Mouse (Mus musculus) embryonic fibroblast, embryonic 13.5 days (primary cell): ENCODE measurements around the gene Zfhx3. TPM values are rescaled to one million over a fixed set of nuclear protein-coding genes. Genes with fewer than 3 reads are reported as not detected.

Experiments used
- H3K27ac ChIP-seq: 2 replicates; pipeline ENCODE4 v1.5.1; 2012; ENCODE audit warnings: low read length, control low read depth, inconsistent platforms; ENCODE audit not compliant: insufficient read depth
- H3K4me1 ChIP-seq: 2 replicates; pipeline ENCODE4 v1.6.1; 2011; ENCODE audit warnings: low read length; ENCODE audit not compliant: control insufficient read depth, insufficient read depth
- H3K4me3 ChIP-seq: 2 replicates; pipeline ENCODE4 v1.5.1; 2011; ENCODE audit warnings: mild to moderate bottlenecking, control low read depth, low read length; ENCODE audit not compliant: insufficient read depth
- CTCF ChIP-seq: IDR thresholded peaks from 2 replicates; pipeline ENCODE4 v1.5.1; 2011; ENCODE audit warnings: mild to moderate bottlenecking, control low read depth, low read length, moderate library complexity, borderline replicate concordance; ENCODE audit not compliant: insufficient read depth
- POLR2A ChIP-seq: IDR thresholded peaks from 2 replicates; pipeline ENCODE4 v1.6.1; 2011; ENCODE audit warnings: low read depth, mild to moderate bottlenecking, control low read depth, low read length, moderate library complexity
- polyA plus RNA-seq: library from polyadenylated mRNA; stranded (reverse); fragments of >200 nt; gene quantifications from 2 replicates; pipeline ENCODE4 v1.2.4, GENCODE M21; 2011; ENCODE audit warnings: low read depth; ENCODE audit not compliant: missing spikeins, insufficient read length

Zfhx3 gene
- polyA plus RNA-seq, 1 experiment = 30.6 TPM

GRCm38 (mm10) chr8:108911511-108911910 lies 969.1 kb downstream of the Zfhx3 start:
- peak overlapping the region; percentile 49 for H3K27ac ChIP-seq
- peaks cover 10% of the 10 kb centered on the region for H3K4me1 ChIP-seq
- TF ChIP-seq CTCF (peak; percentile 96), POLR2A (no peak)
- no peak overlapping the region for H3K4me3 ChIP-seq

GRCm38 (mm10) chr8:108912998-108913397 lies 970.6 kb downstream of the Zfhx3 start:
- H3K27ac ChIP-seq = no peak overlapping the region
- TF ChIP-seq CTCF = no peak
- TF ChIP-seq POLR2A = no peak
- no peak overlapping the region for H3K4me3 ChIP-seq
- H3K4me1 ChIP-seq = peaks cover 10% of the 10 kb centered on the region

- TF ChIP-seq POLR2A = no peak
- TF ChIP-seq CTCF = no peak
- Histone ChIP-seq H3K27ac (peak overlapping the region; percentile 70), H3K4me1 (peaks cover 10% of the 10 kb centered on the region), H3K4me3 (no peak overlapping the region)
Measured at GRCm38 (mm10) chr8:108915425-108915824, 973.0 kb downstream of the Zfhx3 start.

GRCm38 (mm10) chr8:108915876-108916275 lies 973.4 kb downstream of the Zfhx3 start:
- Histone ChIP-seq H3K27ac (peak overlapping the region; percentile 70), H3K4me3 (no peak overlapping the region), H3K4me1 (peaks cover 9% of the 10 kb centered on the region)
- no peak for TF ChIP-seq POLR2A
- TF ChIP-seq CTCF = no peak

- H3K4me3 ChIP-seq = no peak overlapping the region
- no peak overlapping the region for H3K27ac ChIP-seq
- H3K4me1 ChIP-seq = peaks cover 4% of the 10 kb centered on the region
- TF ChIP-seq CTCF (no peak), POLR2A (no peak)
Measured at GRCm38 (mm10) chr8:108920151-108920550, 977.7 kb downstream of the Zfhx3 start.

- H3K27ac ChIP-seq = no peak overlapping the region
- H3K4me3 ChIP-seq = no peak overlapping the region
- no peaks in the 10 kb centered on the region for H3K4me1 ChIP-seq
- no peak for TF ChIP-seq POLR2A
- no peak for TF ChIP-seq CTCF
Measured at GRCm38 (mm10) chr8:108923161-108923560, 980.7 kb downstream of the Zfhx3 start.

GRCm38 (mm10) chr8:108924526-108924925 lies 982.1 kb downstream of the Zfhx3 start:
- TF ChIP-seq CTCF = no peak
- TF ChIP-seq POLR2A = no peak
- Histone ChIP-seq H3K4me1 (no peaks in the 10 kb centered on the region), H3K4me3 (no peak overlapping the region), H3K27ac (no peak overlapping the region)

GRCm38 (mm10) chr8:108926106-108926505 lies 983.7 kb downstream of the Zfhx3 start:
- Histone ChIP-seq H3K27ac (no peak overlapping the region), H3K4me1 (no peaks in the 10 kb centered on the region), H3K4me3 (no peak overlapping the region)
- TF ChIP-seq POLR2A = no peak
- no peak for TF ChIP-seq CTCF

- no peaks in the 10 kb centered on the region for H3K4me1 ChIP-seq
- no peak for TF ChIP-seq CTCF
- no peak for TF ChIP-seq POLR2A
- no peak overlapping the region for H3K27ac ChIP-seq
- H3K4me3 ChIP-seq = no peak overlapping the region
Measured at GRCm38 (mm10) chr8:108930635-108931034, 988.2 kb downstream of the Zfhx3 start.

- TF ChIP-seq CTCF = no peak
- TF ChIP-seq POLR2A = no peak
- Histone ChIP-seq H3K4me1 (no peaks in the 10 kb centered on the region), H3K4me3 (no peak overlapping the region), H3K27ac (no peak overlapping the region)
Measured at GRCm38 (mm10) chr8:108931837-108932236, 989.4 kb downstream of the Zfhx3 start.

- Histone ChIP-seq H3K4me1 (no peaks in the 10 kb centered on the region), H3K4me3 (no peak overlapping the region), H3K27ac (no peak overlapping the region)
- TF ChIP-seq POLR2A = no peak
- TF ChIP-seq CTCF = no peak
Measured at GRCm38 (mm10) chr8:108932729-108933128, 990.3 kb downstream of the Zfhx3 start.
